Comparison of ENCODE assay signal across 8 mouse cellular contexts in the genomic region with DNA sequence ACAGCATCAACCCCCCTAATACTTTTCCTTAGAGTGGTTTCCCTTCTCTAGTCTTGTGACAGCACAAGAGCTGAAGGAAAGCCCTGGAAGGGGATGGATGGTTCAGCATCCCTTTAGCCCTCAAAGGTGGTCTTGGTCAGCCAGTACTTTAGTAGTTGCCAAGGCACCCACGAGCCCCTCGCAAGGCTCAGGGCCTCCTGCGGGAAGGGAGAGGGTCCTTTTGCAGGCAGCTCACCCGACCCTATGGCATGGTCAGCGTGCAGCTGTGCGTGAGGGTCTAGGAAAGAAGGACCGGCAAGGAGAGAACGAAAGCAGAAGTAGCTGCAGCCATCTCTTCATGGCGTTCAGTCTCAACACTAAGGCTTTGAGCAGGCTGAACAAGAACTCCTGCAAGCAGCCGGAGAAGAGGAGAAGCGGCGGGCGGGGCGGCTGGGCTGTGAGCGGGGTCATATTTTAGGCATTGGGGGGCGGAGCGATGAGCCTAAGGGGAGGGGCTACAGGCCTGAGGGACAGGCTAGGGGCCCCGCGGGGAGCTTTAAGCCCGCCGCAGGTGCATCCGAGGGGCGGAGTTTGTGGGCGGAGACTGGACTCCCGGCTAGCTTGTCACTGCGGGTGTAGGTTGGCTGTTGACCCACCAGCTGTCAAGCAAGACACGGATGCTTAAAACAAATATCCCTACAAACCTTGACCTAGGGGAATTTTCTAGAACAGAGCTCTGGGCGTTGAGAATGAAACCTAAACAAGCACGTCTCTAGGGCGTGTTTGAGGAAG. TPM values are rescaled to one million over a fixed set of nuclear protein-coding genes. Genes with fewer than 3 reads are reported as not detected.
A peak's percentile ranks its signal among the peaks of the same experiment; 100 is the strongest.
DNase-seq lines count a peak whose midpoint lies in the region; ATAC-seq and TF ChIP-seq lines count a peak whose summit lies in the region.

No protein-coding gene starts in this region.

- peaks cover 15% of the 10 kb centered on the region for H3K36me3 ChIP-seq in intestine, postnatal 0 days (ENCODE audit: control insufficient read depth, insufficient read depth)
- no peaks in the 10 kb centered on the region; the same call in 1 of the 2 replicates for H3K36me3 ChIP-seq in liver, embryonic 16.5 days (ENCODE audit: control insufficient read depth, insufficient read depth)
- H3K36me3 ChIP-seq in testis, adult 2 months (ENCODE audit: control insufficient read depth, insufficient read depth, low read length): no peaks in the 10 kb centered on the region

- 2% methylated on average over 30 of the region's 30 CpGs for WGBS in intestine, postnatal 0 days
- WGBS in liver, embryonic 16.5 days (ENCODE audit: insufficient replicate concordance): 1% methylated on average over 30 of the region's 30 CpGs

- peak; percentile 83 for ATAC-seq in intestine, postnatal 0 days
- ATAC-seq in liver, embryonic 16.5 days (ENCODE audit: low read depth): peak; percentile 94

- peak; percentile 99 for DNase-seq in A20 (ENCODE audit: low read depth, low spot score)
- DNase-seq in adrenal gland, adult (ENCODE audit: inconsistent age in 2 of 2, low spot score in 1 of 2): peak; percentile 89 to 93
- peak; percentile 94 for DNase-seq in embryo, embryonic 10.5 days (ENCODE audit: low spot score)
- DNase-seq in heart, adult 11 months: peak; percentile 98
- peak; percentile 82 for DNase-seq in neural tube, embryonic 10.5 days (ENCODE audit: extremely low spot score, low spot score)

- TF ChIP-seq CTCF in intestine, postnatal 0 days (IDR thresholded peaks at IDR 0.05; ENCODE audit: low read depth): no peak
- TF ChIP-seq CTCF in testis, adult 2 months (IDR thresholded peaks at IDR 0.05; ENCODE audit: control insufficient read depth, insufficient read depth, insufficient replicate concordance, low read depth, low read length): no peak

- peak overlapping the region; percentile 48 for H3K9ac ChIP-seq in intestine, postnatal 0 days (ENCODE audit: low read depth, low read length)
- H3K9ac ChIP-seq in liver, embryonic 16.5 days (ENCODE audit: low read depth, low read length): peak overlapping the region; percentile 24; the same call in 1 of the 2 replicates

- no peaks in the 10 kb centered on the region for H3K9me3 ChIP-seq in intestine, postnatal 0 days (ENCODE audit: control insufficient read depth)
- H3K9me3 ChIP-seq in liver, embryonic 16.5 days (replicated peaks; ENCODE audit: control insufficient read depth, low read length): no peaks in the 10 kb centered on the region

- H3K4me1 ChIP-seq in intestine, postnatal 0 days (replicated peaks; ENCODE audit: control insufficient read depth, insufficient read depth, low read length): peaks cover 6% of the 10 kb centered on the region; the same call in 1 of the 2 replicates
- peaks cover 9% of the 10 kb centered on the region for H3K4me1 ChIP-seq in liver, embryonic 16.5 days (ENCODE audit: control insufficient read depth, low read depth, low read length)
- H3K4me1 ChIP-seq in testis, adult 2 months (ENCODE audit: control insufficient read depth, insufficient read depth, low read length): peaks cover 6% of the 10 kb centered on the region

- no peak; the same call in 1 of the 2 replicates for TF ChIP-seq POLR2A in testis, adult 2 months (IDR thresholded peaks at IDR 0.05; ENCODE audit: control insufficient read depth, low read depth, low read length)

- H3K4me2 ChIP-seq in intestine, postnatal 0 days (replicated peaks; ENCODE audit: low read depth): peak overlapping the region; percentile 71
- H3K4me2 ChIP-seq in liver, embryonic 16.5 days (ENCODE audit: low read depth, low read length): peak overlapping the region; percentile 63

- peak overlapping the region; percentile 42 for H3K4me3 ChIP-seq in intestine, postnatal 0 days (ENCODE audit: low read depth, low read length)
- peak overlapping the region; percentile 46 for H3K4me3 ChIP-seq in liver, embryonic 16.5 days (ENCODE audit: low read depth, low read length)
- H3K4me3 ChIP-seq in testis, adult 2 months (ENCODE audit: control insufficient read depth, low read depth, low read length): peak overlapping the region; percentile 16

- H3K27ac ChIP-seq in intestine, postnatal 0 days (ENCODE audit: low read depth, low read length): peak overlapping the region; percentile 64; the same call in 1 of the 2 replicates
- peak overlapping the region; percentile 52 for H3K27ac ChIP-seq in liver, embryonic 16.5 days (ENCODE audit: low read length)
- H3K27ac ChIP-seq in testis, adult 2 months (ENCODE audit: control insufficient read depth, insufficient read depth, low read depth, low read length): peak overlapping the region; percentile 15; the same call in 1 of the 2 replicates

- H3K27me3 ChIP-seq in intestine, postnatal 0 days (replicated peaks; ENCODE audit: control insufficient read depth, insufficient read depth, low read length): no peaks in the 10 kb centered on the region
- H3K27me3 ChIP-seq in liver, embryonic 16.5 days (ENCODE audit: control insufficient read depth, insufficient read depth, low read depth, low read length): peaks cover under 1% of the 10 kb centered on the region
- no peaks in the 10 kb centered on the region for H3K27me3 ChIP-seq in testis, adult 2 months (ENCODE audit: control insufficient read depth, insufficient read depth, low read length)

RNA-seq across cellular contexts. Expression of a gene that starts 6.3 kb away (rescaled TPM):
- polyA plus RNA-seq in intestine, postnatal 0 days (2015; fragmentation: Nextera tagmentation; extraction: Ambion mirVana): 2.1 and 2.6 TPM in 2 replicates
- polyA plus RNA-seq in liver, embryonic 16.5 days (2015; fragmentation: Nextera tagmentation; extraction: Ambion mirVana): 2.5 and 3.0 TPM in 2 replicates
- 29.1 and 32.9 TPM in 2 replicates for polyA plus RNA-seq in testis, adult 2 months (2012; rRNA removed)

Comparison
In these comparisons a context has a peak if more than half of its experiments do, and no peak if none do; other contexts are left out.
1. Peak in every context shown above with its lines: DNase-seq, ATAC-seq, H3K4me3 ChIP-seq and H3K27ac ChIP-seq.